Mouse (Mus musculus) embryonic facial prominence, embryonic 14.5 days (tissue): ENCODE data around the gene Lgi4. TPM values are rescaled to one million over a fixed set of nuclear protein-coding genes. Genes with fewer than 3 reads are reported as not detected.

Experiments used
- ATAC-seq: fragments of 200-750 bp; cut with Nextera tagmentation; 2 replicates; pipeline ENCODE4 v1.8.0; 2017; ENCODE audit warnings: low read depth, moderate number of reproducible peaks, moderate TSS enrichment
- DNase-seq: peaks from one replicate; pipeline ENCODE4 v3.0.0-alpha.2; 2015; ENCODE audit warnings: low spot score
- H3K27ac ChIP-seq: fragments of 300-500 bp; sonication (generic); replicated peaks from 2 replicates; pipeline ENCODE4 v1.5.1; 2014; ENCODE audit warnings: low read depth, mild to moderate bottlenecking, low read length, moderate library complexity
- H3K27me3 ChIP-seq: fragments of 300-500 bp; sonication (generic); replicated peaks from 2 replicates; pipeline ENCODE4 v1.6.1; 2014; ENCODE audit warnings: low read length; ENCODE audit not compliant: control insufficient read depth, insufficient read depth
- H3K36me3 ChIP-seq: fragments of 300-500 bp; sonication (generic); 2 replicates; pipeline ENCODE4 v1.6.1; 2014; ENCODE audit warnings: low read length, mixed read lengths; ENCODE audit not compliant: control insufficient read depth, insufficient read depth
- H3K4me1 ChIP-seq: fragments of 300-500 bp; sonication (generic); 2 replicates; pipeline ENCODE4 v1.6.1; 2014; ENCODE audit warnings: antibody characterized with exemption, low read length; ENCODE audit not compliant: control insufficient read depth, insufficient read depth
- H3K4me2 ChIP-seq: fragments of 300-500 bp; sonication (generic); 2 replicates; pipeline ENCODE4 v1.6.1; 2014; ENCODE audit warnings: low read depth, mild to moderate bottlenecking, low read length, moderate library complexity, mixed read lengths
- H3K4me3 ChIP-seq: fragments of 300-500 bp; sonication (generic); 2 replicates; pipeline ENCODE4 v1.5.1; 2014; ENCODE audit warnings: low read depth, mild to moderate bottlenecking, low read length
- H3K9ac ChIP-seq: fragments of 300-500 bp; sonication (generic); 2 replicates; pipeline ENCODE4 v1.6.1; 2014; ENCODE audit warnings: low read depth, mild to moderate bottlenecking, low read length, moderate library complexity, mixed read lengths
- H3K9me3 ChIP-seq: fragments of 300-500 bp; sonication (generic); 2 replicates; pipeline ENCODE4 v1.6.1; 2016; ENCODE audit warnings: low read length; ENCODE audit not compliant: control insufficient read depth
- WGBS: fragments of 180-500 bp; shearing (Covaris S2); extraction: QIAGEN DNeasy Blood & Tissue Kit; methylation state at CpG from one replicate; pipeline ENCODE4 v1.1.7; 2014; 5-methylcytosine and 5-hydroxymethylcytosine counted together
- polyA plus RNA-seq: library from polyadenylated mRNA; unstranded; fragments of >200 nt; fragmentation: Nextera tagmentation; extraction: Ambion mirVana; gene quantifications from 2 replicates; pipeline ENCODE4 v1.2.1, GENCODE M21; 2014

The Lgi4 gene
- polyA plus RNA-seq, 1 experiment from 2014 or later: 0.86 TPM

GRCm38 (mm10) chr7:31049135-31049845 is 9.9 kb upstream of the Lgi4 start:
- Histone ChIP-seq H3K36me3 (no peaks in the 10 kb centered on the region), H3K4me3 (peak overlapping the region; percentile 32), H3K27me3 (peaks cover 47% of the 10 kb centered on the region), H3K9ac (no peak overlapping the region), H3K27ac (no peak overlapping the region), H3K4me1 (peaks cover 43% of the 10 kb centered on the region), H3K4me2 (peak overlapping the region; percentile 49), H3K9me3 (no peaks in the 10 kb centered on the region)
- DNase-seq: peak; percentile 77
- 0 out of 2 replicates have a peak, but pooled peaks have one; percentile 3 for ATAC-seq
- 17% methylated on average over 5 of the region's 5 CpGs for WGBS

GRCm38 (mm10) chr7:31049846-31050281 is 9.3 kb upstream of the Lgi4 start:
- H3K4me2 ChIP-seq: peak overlapping the region; percentile 49
- no peak overlapping the region for H3K27ac ChIP-seq
- H3K9ac ChIP-seq: peak overlapping the region; percentile 32; the same call in 1 of the 2 replicates
- DNase-seq (peak; percentile 34), ATAC-seq (peak; percentile 16; the same call in 1 of the 2 replicates)
- 2% methylated on average over 12 of the region's 15 CpGs for WGBS
- no peaks in the 10 kb centered on the region for H3K9me3 ChIP-seq
- no peaks in the 10 kb centered on the region for H3K36me3 ChIP-seq
- H3K27me3 ChIP-seq: peaks cover 47% of the 10 kb centered on the region
- H3K4me1 ChIP-seq: peaks cover 48% of the 10 kb centered on the region
- H3K4me3 ChIP-seq: peak overlapping the region; percentile 32

- Histone ChIP-seq H3K4me3 (peak overlapping the region; percentile 32), H3K36me3 (no peaks in the 10 kb centered on the region), H3K27me3 (peaks cover 47% of the 10 kb centered on the region), H3K27ac (no peak overlapping the region), H3K9me3 (no peaks in the 10 kb centered on the region), H3K9ac (peak overlapping the region; percentile 40; the same call in 1 of the 2 replicates), H3K4me1 (peaks cover 54% of the 10 kb centered on the region), H3K4me2 (peak overlapping the region; percentile 49)
- no peak for DNase-seq
- ATAC-seq: no peak
- 1% methylated on average over 6 of the region's 6 CpGs for WGBS
These were observed 8.7 kb upstream of the Lgi4 start for GRCm38 (mm10) chr7:31050487-31050886.

- WGBS: 2% methylated on average over 9 of the region's 9 CpGs
- peak overlapping the region; percentile 49 for H3K4me2 ChIP-seq
- H3K4me1 ChIP-seq: peaks cover 55% of the 10 kb centered on the region
- DNase-seq (no peak), ATAC-seq (no peak)
- peaks cover 47% of the 10 kb centered on the region for H3K27me3 ChIP-seq
- no peaks in the 10 kb centered on the region for H3K9me3 ChIP-seq
- no peak overlapping the region for H3K27ac ChIP-seq
- peak overlapping the region; percentile 40; the same call in 1 of the 2 replicates for H3K9ac ChIP-seq
- no peaks in the 10 kb centered on the region for H3K36me3 ChIP-seq
- H3K4me3 ChIP-seq: peak overlapping the region; percentile 32
These were observed 8.2 kb upstream of the Lgi4 start for GRCm38 (mm10) chr7:31050921-31051320.

GRCm38 (mm10) chr7:31051321-31052021 is 7.7 kb upstream of the Lgi4 start, which contains the start of gene Fxyd7:
Gene Fxyd7, minus strand, starts transcription at chr7:31051467.
- peaks cover 47% of the 10 kb centered on the region for H3K27me3 ChIP-seq
- DNase-seq (peak; percentile 24), ATAC-seq (no peak)
- peak within 1 kb of the TSS; percentile 40; the same call in 1 of the 2 replicates for H3K9ac ChIP-seq
- H3K36me3 ChIP-seq: no peaks in the 10 kb centered on the region
- H3K4me1 ChIP-seq: peaks cover 55% of the 10 kb centered on the region
- no peak within 1 kb of the TSS for H3K27ac ChIP-seq
- WGBS: 2% methylated on average over 27 of the region's 28 CpGs
- no peaks in the 10 kb centered on the region for H3K9me3 ChIP-seq
- peak within 1 kb of the TSS; percentile 49 for H3K4me2 ChIP-seq
- H3K4me3 ChIP-seq: peak within 1 kb of the TSS; percentile 32

GRCm38 (mm10) chr7:31052251-31052635 is 6.9 kb upstream of the Lgi4 start:
- ATAC-seq (no peak), DNase-seq (no peak)
- Histone ChIP-seq H3K27ac (no peak overlapping the region), H3K4me2 (peak overlapping the region; percentile 49), H3K9me3 (no peaks in the 10 kb centered on the region), H3K4me3 (peak overlapping the region; percentile 32), H3K4me1 (peaks cover 55% of the 10 kb centered on the region), H3K27me3 (peaks cover 47% of the 10 kb centered on the region), H3K9ac (no peak overlapping the region), H3K36me3 (no peaks in the 10 kb centered on the region)
- 3% methylated on average over 22 of the region's 22 CpGs for WGBS

GRCm38 (mm10) chr7:31052636-31053434 is 6.3 kb upstream of the Lgi4 start:
- ATAC-seq (peak; percentile 22; the same call in 1 of the 2 replicates), DNase-seq (peak; percentile 63)
- Histone ChIP-seq H3K4me2 (peak overlapping the region; percentile 49), H3K9me3 (no peaks in the 10 kb centered on the region), H3K4me3 (peak overlapping the region; percentile 32), H3K27me3 (peaks cover 47% of the 10 kb centered on the region), H3K4me1 (peaks cover 55% of the 10 kb centered on the region), H3K9ac (peak overlapping the region; percentile 45; the same call in 1 of the 2 replicates), H3K36me3 (no peaks in the 10 kb centered on the region), H3K27ac (no peak overlapping the region)
- WGBS: 2% methylated on average over 32 of the region's 34 CpGs

GRCm38 (mm10) chr7:31053882-31054447 is 5.2 kb upstream of the Lgi4 start:
- ATAC-seq: no peak
- 21% methylated on average over 10 of the region's 10 CpGs for WGBS
- Histone ChIP-seq H3K4me3 (no peak overlapping the region), H3K4me1 (peaks cover 55% of the 10 kb centered on the region), H3K9ac (no peak overlapping the region), H3K36me3 (no peaks in the 10 kb centered on the region), H3K9me3 (no peaks in the 10 kb centered on the region), H3K27ac (no peak overlapping the region), H3K4me2 (0 out of 2 replicates have a peak overlapping the region, but pooled peaks have one; percentile 54), H3K27me3 (peaks cover 47% of the 10 kb centered on the region)
- DNase-seq: no peak
